Mouse (Mus musculus) embryo, embryonic 10.5 days (tissue): ENCODE results near the gene Tmem43.

Experiments used
- DNase-seq: peaks from one replicate; pipeline ENCODE4 v3.0.0-alpha.2; 2015; ENCODE audit warnings: low spot score

Gene Tmem43

DNA sequence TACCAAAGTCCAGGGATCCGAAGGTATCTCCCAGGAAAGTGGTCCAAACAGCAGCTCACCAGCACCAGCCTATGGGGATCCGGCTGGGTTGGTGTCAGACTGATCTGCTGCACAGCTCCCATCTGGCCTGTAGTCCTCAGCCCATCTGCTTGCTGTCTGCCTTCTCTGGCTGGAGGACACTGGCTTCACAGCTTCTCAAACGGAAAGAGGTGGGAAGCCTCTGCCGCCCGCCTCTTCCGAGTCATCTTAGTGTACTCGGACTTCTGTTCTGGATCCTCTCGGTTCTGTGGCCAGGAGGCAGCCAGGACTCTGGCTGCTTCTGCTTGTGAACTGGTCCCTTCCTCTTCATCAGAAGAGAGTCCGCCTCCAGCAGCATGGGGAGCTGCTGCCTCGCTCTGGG, 16.4 kb downstream of the Tmem43 start:
- DNase-seq: no peak

DNA sequence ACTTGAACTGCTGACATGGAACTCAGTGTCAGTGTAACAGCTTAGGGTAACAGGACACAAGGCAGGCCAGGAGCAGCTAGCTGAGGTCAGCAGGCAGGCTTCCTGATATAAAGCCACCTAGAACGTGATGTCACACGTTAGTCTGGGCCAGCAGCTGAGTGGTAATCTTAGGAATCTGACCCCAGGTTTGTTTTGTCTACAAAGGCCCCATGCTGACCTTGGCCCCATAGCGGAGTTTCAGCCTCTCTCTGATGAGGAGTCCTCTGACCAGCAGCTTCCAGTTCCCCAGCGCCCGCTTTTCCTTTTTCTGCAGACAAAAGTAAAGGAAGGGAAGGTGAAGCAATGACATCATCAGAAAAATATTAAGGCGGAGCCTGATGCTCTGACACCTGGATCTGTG, 17.5 kb downstream of the Tmem43 start:
- DNase-seq: no peak

DNA sequence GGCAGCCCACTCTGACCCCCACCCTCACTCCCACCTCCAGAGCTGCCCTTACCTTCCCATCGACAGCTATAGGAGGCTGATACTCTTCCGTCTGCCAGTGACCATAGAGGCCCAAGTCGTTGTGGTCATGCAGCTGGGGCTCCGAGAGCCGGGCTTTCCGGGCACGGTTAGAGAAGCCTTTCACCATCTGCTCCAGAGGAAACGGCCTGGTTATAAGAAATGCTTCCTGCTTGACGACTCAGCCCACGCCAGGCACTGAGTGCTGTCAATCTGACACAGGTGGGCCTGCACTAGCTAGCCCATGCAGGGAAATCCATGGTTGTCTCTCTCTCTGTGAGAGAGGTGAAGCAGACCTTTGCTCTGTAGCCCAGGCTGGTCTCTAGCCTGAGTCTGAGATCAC, 19.6 kb downstream of the Tmem43 start:
- DNase-seq: no peak

- no peak for DNase-seq
Observed at GRCm38 (mm10) chr6:91494526-91494925, 21.0 kb downstream of the Tmem43 start.

GRCm38 (mm10) chr6:91503302-91503701, 29.8 kb downstream of the Tmem43 start:
- DNase-seq: no peak

GRCm38 (mm10) chr6:91506036-91506435, 32.5 kb downstream of the Tmem43 start:
- DNase-seq: no peak

DNA sequence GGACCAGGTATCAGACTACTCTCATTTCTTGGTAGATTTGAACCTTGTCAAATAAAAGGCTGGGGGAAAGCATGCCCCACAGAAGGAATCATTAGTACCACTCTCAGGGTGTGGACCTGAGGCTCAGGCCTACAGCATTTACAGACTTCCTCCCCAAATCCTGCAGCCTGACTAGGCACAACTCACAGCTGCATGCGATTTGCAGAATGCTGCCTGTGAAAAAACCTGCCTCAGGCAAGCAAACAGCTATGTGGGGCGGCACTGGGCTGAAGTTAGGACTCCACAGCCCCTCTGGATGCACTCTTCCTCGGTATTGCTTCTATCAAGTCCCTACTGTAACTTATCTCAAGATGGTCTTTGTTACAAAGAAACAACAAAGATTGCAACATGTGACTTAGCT, 34.5 kb downstream of the Tmem43 start:
- no peak for DNase-seq

GRCm38 (mm10) chr6:91509326-91509725, 35.8 kb downstream of the Tmem43 start:
- peak; percentile 73 for DNase-seq

DNA sequence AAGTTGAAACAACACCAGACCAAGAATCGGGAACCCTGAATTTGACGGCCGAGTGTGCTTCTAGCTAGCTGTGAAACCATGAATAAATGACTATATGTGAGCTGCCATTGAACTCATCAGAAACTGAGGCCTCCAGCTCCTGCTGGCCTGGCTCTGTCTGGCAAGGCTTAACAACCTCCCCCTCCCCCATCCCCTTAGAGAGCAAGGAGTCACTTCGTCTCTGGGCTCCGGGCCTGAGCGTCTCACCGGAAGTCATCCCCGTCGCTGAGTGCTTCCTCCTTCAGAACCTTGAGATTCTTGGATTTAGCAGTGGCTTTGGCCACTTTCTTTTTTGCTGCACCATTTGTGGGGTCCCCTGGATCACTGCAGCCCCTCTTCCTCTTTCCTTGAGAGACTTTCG, 36.7 kb downstream of the Tmem43 start:
- DNase-seq: no peak

DNA sequence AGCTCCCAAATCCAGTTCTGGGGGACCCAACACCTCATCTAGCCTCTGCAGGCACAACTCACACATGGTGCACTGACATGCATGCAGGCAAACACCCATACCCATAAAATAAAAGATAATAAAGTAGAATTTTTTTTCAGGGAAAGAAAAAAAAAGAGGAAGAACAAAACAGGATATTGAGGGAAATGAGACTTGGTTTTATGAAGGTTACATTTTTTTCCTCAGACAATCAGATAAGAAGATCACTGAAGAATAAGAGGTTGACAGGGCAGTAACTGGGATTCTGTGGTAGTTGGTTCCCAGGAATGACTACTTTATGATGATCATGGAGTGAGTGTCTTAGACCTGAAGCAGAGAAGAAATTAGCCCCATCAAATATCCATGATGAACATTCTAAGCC, 40.6 kb downstream of the Tmem43 start:
- no peak for DNase-seq

- no peak for DNase-seq
Observed at GRCm38 (mm10) chr6:91514737-91515362, 41.3 kb downstream of the Tmem43 start.

GRCm38 (mm10) chr6:91515545-91516449, 42.3 kb downstream of the Tmem43 start, which contains the start of the genes Xpc and Lsm3:
TSS of gene Xpc (minus strand) at chr6:91515888.
TSS of gene Lsm3 (plus strand) at chr6:91515928.
- peak; percentile 98 for DNase-seq

DNA sequence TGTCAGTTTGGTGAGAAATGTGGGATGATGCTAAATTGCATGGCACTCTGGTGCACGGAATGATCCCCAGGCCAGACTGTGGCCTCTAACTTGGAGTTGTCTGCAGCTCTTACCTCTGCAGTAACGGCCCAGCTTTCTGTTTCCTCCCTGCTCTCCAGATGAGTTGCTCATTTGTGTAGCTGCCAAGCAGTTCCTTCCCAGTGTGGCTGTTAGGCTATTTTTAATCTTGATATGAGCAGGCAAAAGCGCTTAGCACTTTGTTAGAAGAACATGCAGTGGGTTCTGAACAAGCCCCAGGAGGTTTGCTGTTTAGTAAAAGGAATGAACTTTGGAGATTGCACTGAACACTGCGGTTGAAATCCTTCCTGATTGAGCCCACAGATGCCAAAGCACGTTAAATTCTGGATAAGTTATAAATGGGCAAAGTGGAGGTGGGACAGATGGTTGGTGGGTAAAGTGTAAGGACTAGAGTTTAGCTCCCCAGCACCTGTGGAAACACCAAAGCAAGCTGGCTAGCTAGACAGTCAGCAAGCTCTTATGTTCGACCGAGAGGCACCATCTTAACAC, 45.0 kb downstream of the Tmem43 start:
- DNase-seq: no peak

DNA sequence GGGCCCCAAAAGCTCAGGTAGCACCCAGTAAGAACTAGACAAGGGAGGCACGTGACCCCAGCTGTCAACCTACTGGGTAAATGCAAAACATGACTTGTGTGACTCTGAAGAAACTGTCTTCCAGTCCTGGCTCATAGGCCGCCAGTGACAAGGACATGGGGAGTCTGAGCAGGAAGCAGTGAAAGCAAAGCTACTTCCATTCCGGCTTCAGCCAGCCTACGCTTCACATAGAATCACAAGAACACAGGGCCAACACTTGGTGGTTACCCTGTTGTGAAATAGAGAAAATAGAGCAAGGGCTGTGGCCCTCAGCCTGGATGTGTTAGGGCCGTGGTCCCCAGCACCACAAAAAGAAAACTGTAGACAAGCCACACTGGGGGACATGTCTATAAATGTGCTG, 49.3 kb downstream of the Tmem43 start:
- no peak for DNase-seq

GRCm38 (mm10) chr6:91525544-91525943, 52.0 kb downstream of the Tmem43 start:
- DNase-seq: no peak

DNA sequence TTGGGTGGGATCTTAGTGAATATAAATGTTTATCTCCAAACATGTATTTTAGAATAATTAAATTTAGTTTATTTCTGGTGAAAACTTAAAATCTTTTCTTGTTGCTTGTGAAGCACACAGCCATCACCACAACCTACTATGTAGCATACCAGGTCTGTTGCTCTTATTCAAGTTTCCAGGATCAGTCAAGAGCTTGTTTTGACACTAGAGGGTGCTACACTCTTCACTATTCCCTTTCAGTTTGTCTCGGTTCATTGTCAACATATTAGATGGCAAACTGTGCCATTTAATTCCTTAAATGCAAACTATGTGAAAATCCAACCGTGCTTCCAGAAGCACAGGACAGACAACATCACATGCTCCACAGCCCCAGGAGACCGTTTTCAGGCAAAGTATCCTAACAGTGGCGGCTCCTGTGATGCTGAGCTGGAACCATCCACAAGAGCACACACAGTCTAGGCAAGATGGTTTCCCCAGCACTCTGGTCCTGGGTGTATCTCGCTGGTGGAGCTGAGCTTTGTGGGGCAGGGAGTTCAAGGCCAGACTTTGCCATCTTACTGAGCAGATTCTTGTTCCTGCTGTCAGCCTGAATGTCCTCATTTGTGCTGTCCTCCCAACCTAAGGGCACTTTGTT, 53.8 kb downstream of the Tmem43 start:
- peak; percentile 73 for DNase-seq

DNA sequence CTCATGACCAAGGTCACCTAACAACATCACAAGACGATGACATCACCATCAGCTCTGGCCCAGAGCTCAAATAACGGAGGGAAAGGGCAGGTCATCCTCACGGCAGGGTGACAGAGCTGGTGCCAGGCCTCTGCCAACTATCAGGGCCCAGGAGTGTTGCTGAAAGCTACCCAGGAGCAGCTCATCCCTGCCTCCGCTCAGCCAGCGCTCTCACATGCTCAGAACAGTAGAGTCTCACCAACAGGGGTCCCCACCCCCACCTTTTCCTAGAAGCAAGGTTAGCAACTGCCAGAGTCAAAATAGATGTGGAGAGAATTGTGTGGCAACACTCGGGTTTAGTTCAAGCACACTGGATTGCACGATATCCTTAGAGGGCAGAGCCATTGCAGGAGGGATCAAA, 54.8 kb downstream of the Tmem43 start:
- no peak for DNase-seq

GRCm38 (mm10) chr6:91530673-91531072, 57.2 kb downstream of the Tmem43 start:
- DNase-seq: no peak

GRCm38 (mm10) chr6:91531276-91531675, 57.8 kb downstream of the Tmem43 start:
- no peak for DNase-seq

GRCm38 (mm10) chr6:91532661-91533060, 59.2 kb downstream of the Tmem43 start:
- DNase-seq: no peak

- no peak for DNase-seq
Observed at GRCm38 (mm10) chr6:91533359-91533758, 59.9 kb downstream of the Tmem43 start.

DNA sequence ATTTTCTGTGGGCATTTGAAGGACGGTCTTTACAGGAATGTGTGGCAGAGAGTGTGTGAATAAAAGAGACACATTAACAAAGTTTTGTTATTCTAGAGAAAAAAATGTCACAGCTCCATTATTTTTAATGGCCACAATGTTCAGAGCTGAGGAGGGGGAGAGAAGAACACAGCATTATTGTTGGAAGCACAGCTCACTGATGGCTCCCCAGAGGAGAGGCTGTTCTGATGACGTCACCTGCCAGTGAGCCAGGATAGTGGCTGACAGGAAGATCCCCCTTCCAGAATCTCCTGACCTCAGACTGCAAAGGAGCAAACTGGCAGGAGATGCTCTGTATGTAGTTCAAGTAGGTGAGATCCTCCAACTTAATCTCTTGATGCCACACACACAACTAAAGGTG, 60.3 kb downstream of the Tmem43 start:
- DNase-seq: no peak

- DNase-seq: no peak
Observed at GRCm38 (mm10) chr6:91534268-91534667, 60.8 kb downstream of the Tmem43 start.
